Mouse (Mus musculus): ENCODE measurements around the gene Fam98b.

DNA sequence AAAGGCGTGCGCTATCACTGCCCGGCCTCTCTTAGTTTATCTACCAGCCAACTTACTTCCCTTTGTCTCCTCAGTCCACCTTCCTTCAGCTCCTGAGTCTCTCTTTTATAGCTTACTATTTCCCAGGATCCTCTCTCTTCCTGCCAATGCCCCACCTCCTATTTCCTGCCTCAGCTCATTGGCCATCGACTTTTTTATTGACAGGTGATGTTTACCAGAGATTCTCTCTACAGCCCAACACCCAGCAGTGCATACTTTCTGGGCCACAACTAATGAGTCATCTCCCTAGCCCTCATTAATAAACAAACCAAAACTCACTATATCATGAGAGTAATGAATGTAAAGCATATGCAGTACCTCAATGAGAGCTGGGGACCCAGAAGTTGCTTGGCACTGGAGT is 30.0 kb upstream of the Fam98b start:
- TF ChIP-seq POLR2A (IDR thresholded peaks at IDR 0.05; ENCODE audit: control insufficient read depth, extremely low read depth, insufficient read depth, low read length, poor library complexity) (no peak), CTCF (IDR thresholded peaks at IDR 0.05; ENCODE audit: borderline replicate concordance, control insufficient read depth, extremely low read depth, insufficient read depth, low read length, poor library complexity) (no peak)

Measured in thymus, adult 2 months (tissue).